Mouse (Mus musculus) cerebellum, adult 11-12 months (tissue): ENCODE measurements at regions not wholly inside any gene's neighbourhood (a gene's known extent, or its start where the extent isn't known, plus 50 kb on each side); places are given as distances from the start of the nearest gene placed in this dataset.

Experiments used
- DNase-seq: peaks from one replicate; pipeline ENCODE4 v3.0.0; 2022

- DNase-seq: no peak
Observed at GRCm38 (mm10) chr11:56442381-56442780, 401.6 kb upstream of the Nmur2 start.

GRCm38 (mm10) chr11:56441071-56441470 is 400.3 kb upstream of the Nmur2 start:
- no peak for DNase-seq

- no peak for DNase-seq
Observed at GRCm38 (mm10) chr11:56431089-56431488, 390.3 kb upstream of the Nmur2 start.

- no peak for DNase-seq
Observed at GRCm38 (mm10) chr11:56384761-56385160, 344.0 kb upstream of the Nmur2 start.

- no peak for DNase-seq
Observed at GRCm38 (mm10) chr11:56377535-56377934, 336.7 kb upstream of the Nmur2 start.

- DNase-seq: no peak
Observed at GRCm38 (mm10) chr11:56374329-56374728, 333.5 kb upstream of the Nmur2 start.

- DNase-seq: no peak
Observed at GRCm38 (mm10) chr11:56373624-56374023, 332.8 kb upstream of the Nmur2 start.

GRCm38 (mm10) chr11:56357690-56358089 is 316.9 kb upstream of the Nmur2 start:
- no peak for DNase-seq

GRCm38 (mm10) chr11:56351798-56352366 is 311.1 kb upstream of the Nmur2 start:
- DNase-seq: no peak

GRCm38 (mm10) chr11:56351231-56351630 is 310.4 kb upstream of the Nmur2 start:
- no peak for DNase-seq

GRCm38 (mm10) chr11:56349766-56350165 is 309.0 kb upstream of the Nmur2 start:
- DNase-seq: no peak

- no peak for DNase-seq
Observed at GRCm38 (mm10) chr11:56348408-56348807, 307.6 kb upstream of the Nmur2 start.

GRCm38 (mm10) chr11:56343083-56343482 is 302.3 kb upstream of the Nmur2 start:
- no peak for DNase-seq

GRCm38 (mm10) chr11:56341731-56342130 is 300.9 kb upstream of the Nmur2 start:
- no peak for DNase-seq

- no peak for DNase-seq
Observed at GRCm38 (mm10) chr11:56341040-56341439, 300.2 kb upstream of the Nmur2 start.

- DNase-seq: no peak
Observed at GRCm38 (mm10) chr11:56338511-56338910, 297.7 kb upstream of the Nmur2 start.

- no peak for DNase-seq
Observed at GRCm38 (mm10) chr11:56335937-56336336, 295.1 kb upstream of the Nmur2 start.

- DNase-seq: no peak
Observed at GRCm38 (mm10) chr11:56320293-56320692, 279.5 kb upstream of the Nmur2 start.

- DNase-seq: no peak
Observed at GRCm38 (mm10) chr11:56315221-56315987, 274.6 kb upstream of the Nmur2 start.

GRCm38 (mm10) chr11:56309549-56309948 is 268.7 kb upstream of the Nmur2 start:
- no peak for DNase-seq

GRCm38 (mm10) chr11:56308383-56309105 is 267.7 kb upstream of the Nmur2 start:
- DNase-seq: no peak

GRCm38 (mm10) chr11:56307051-56307450 is 266.2 kb upstream of the Nmur2 start:
- no peak for DNase-seq

- DNase-seq: no peak
Observed at GRCm38 (mm10) chr11:56290651-56291578, 250.1 kb upstream of the Nmur2 start.
